Mouse (Mus musculus) forebrain, embryonic 10.5 days (tissue): ENCODE measurements around the gene Msln. TPM values are rescaled to one million over a fixed set of nuclear protein-coding genes. Genes with fewer than 3 reads are reported as not detected.

Experiments used
- DNase-seq: peaks from one replicate; pipeline ENCODE4 v3.0.0-alpha.2; 2017; ENCODE audit warnings: low spot score; ENCODE audit errors: extremely low spot score
- H3K27ac ChIP-seq: fragments of 300-500 bp; sonication (generic); 2 replicates; pipeline ENCODE4 v1.5.1; 2016; ENCODE audit warnings: mild to moderate bottlenecking
- H3K27me3 ChIP-seq: fragments of 300-500 bp; sonication (generic); 2 replicates; pipeline ENCODE4 v1.6.1; 2016; ENCODE audit warnings: mild to moderate bottlenecking; ENCODE audit not compliant: poor library complexity, severe bottlenecking
- H3K36me3 ChIP-seq: fragments of 300-500 bp; sonication (generic); replicated peaks from 2 replicates; pipeline ENCODE4 v1.6.1; 2016; ENCODE audit warnings: mild to moderate bottlenecking, moderate library complexity
- H3K4me1 ChIP-seq: fragments of 300-500 bp; sonication (generic); 2 replicates; pipeline ENCODE4 v1.6.1; 2016
- H3K4me3 ChIP-seq: fragments of 300-500 bp; sonication (generic); 2 replicates; pipeline ENCODE4 v1.5.1; 2016; ENCODE audit warnings: mild to moderate bottlenecking, moderate library complexity
- H3K9me3 ChIP-seq: fragments of 300-500 bp; sonication (generic); 2 replicates; pipeline ENCODE4 v1.6.1; 2016; ENCODE audit warnings: mild to moderate bottlenecking, moderate library complexity
- WGBS: fragments of 180-500 bp; shearing (Covaris S2); methylation state at CpG from one replicate; pipeline ENCODE4 v1.1.7; 2016; 5-methylcytosine and 5-hydroxymethylcytosine counted together
- polyA plus RNA-seq: library from polyadenylated mRNA; unstranded; fragments of >200 nt; fragmentation: Nextera tagmentation; extraction: Ambion mirVana; gene quantifications from 2 replicates; pipeline ENCODE4 v1.2.1, GENCODE M21; 2016

Gene Msln
- not detected in 2 replicates for polyA plus RNA-seq

DNA sequence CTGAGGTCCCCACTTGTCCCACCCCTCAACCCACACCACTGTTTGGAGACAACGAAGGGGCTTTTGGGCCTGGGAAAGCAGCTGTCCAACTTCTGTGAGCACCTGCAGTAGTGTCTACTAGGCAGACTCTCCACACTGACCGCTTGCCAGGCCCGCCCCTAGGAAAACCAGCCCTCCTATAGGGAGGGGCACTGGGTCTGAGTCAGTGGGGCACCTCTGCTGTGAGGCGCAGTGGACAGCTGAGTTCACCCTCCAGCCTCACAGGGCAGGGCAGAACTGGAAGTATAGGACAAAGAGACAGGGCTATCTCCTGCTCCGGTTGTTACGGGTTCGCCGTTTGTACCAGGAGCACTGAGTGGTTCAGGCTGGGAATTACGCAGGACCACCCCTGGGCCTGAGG is at the start of gene Msln:
TSS of gene Msln (minus strand) at position 138 of the 400 bp plus-strand sequence.
- DNase-seq, result no peak
- H3K4me3 ChIP-seq, result no peak within 1 kb of the TSS
- peaks cover 20% of the 10 kb centered on the region; the same call in 1 of the 2 replicates for H3K4me1 ChIP-seq
- 85% methylated on average over 9 of the region's 9 CpGs for WGBS
- H3K27ac ChIP-seq, result 0 out of 2 replicates have a peak within 1 kb of the TSS, but pooled peaks have one; percentile 35
- no peaks in the 10 kb centered on the region for H3K9me3 ChIP-seq
- H3K27me3 ChIP-seq, result 0 out of 2 replicates have a peak, but pooled peaks cover 5% of the 10 kb centered on the region
- no peaks in the 10 kb centered on the region for H3K36me3 ChIP-seq

- Histone ChIP-seq H3K9me3 (no peaks in the 10 kb centered on the region), H3K4me3 (peak overlapping the region; percentile 31), H3K27ac (peak overlapping the region; percentile 80), H3K4me1 (peaks cover 32% of the 10 kb centered on the region), H3K36me3 (no peaks in the 10 kb centered on the region), H3K27me3 (peaks cover 30% of the 10 kb centered on the region)
- WGBS, result 8% methylated on average over 10 of the region's 10 CpGs
- DNase-seq, result peak; percentile 82
Observed at GRCm38 (mm10) chr17:25802825-25803517, 48.8 kb upstream of the Msln start.

GRCm38 (mm10) chr17:25801029-25801428 is 46.9 kb upstream of the Msln start:
- no peak overlapping the region for H3K4me3 ChIP-seq
- H3K9me3 ChIP-seq, result no peaks in the 10 kb centered on the region
- H3K36me3 ChIP-seq, result no peaks in the 10 kb centered on the region
- DNase-seq, result peak; percentile 71
- H3K27me3 ChIP-seq, result peaks cover 23% of the 10 kb centered on the region
- peaks cover 46% of the 10 kb centered on the region for H3K4me1 ChIP-seq
- no peak overlapping the region for H3K27ac ChIP-seq
- 10% methylated on average over 6 of the region's 6 CpGs for WGBS

GRCm38 (mm10) chr17:25796951-25797369 is 42.8 kb upstream of the Msln start, which contains the start of gene Metrn:
Metrn (minus strand) TSS chr17:25797136.
- Histone ChIP-seq H3K4me3 (peak within 1 kb of the TSS; percentile 78), H3K4me1 (peaks cover 65% of the 10 kb centered on the region), H3K9me3 (no peaks in the 10 kb centered on the region), H3K27me3 (peaks cover 8% of the 10 kb centered on the region), H3K36me3 (peaks cover 27% of the 10 kb centered on the region), H3K27ac (peak within 1 kb of the TSS; percentile 93)
- WGBS, result under 1% methylated on average over 35 of the region's 35 CpGs
- DNase-seq, result peak; percentile 95

DNA sequence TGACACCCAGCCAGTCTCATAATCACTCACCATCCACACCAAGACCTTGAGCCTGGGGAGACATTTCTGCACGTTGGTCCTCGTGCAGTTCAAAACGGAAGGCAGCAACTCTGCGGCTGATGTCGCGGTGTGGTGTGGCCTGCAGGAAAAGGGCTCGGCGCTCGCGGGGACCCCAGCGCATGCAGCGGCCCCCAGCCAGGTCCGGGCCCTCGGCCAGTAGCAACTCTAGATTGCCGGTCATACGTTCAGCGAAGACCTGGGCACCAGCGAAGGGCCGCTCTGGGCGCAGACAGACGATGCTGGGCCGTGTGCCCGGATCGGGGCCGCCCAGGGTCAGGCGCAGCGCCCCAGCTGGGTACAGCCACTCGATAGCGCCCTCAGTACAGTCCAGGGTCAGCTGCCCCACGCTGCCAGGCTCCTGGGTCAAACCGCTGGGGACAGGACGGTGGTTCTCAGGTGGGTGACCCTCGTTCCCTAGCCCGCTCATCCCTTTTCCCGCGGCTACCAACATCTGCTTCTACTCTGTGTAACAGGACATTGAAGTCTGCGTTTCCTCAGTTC is 42.1 kb upstream of the Msln start:
- Histone ChIP-seq H3K4me3 (peak overlapping the region; percentile 78), H3K36me3 (peaks cover 27% of the 10 kb centered on the region), H3K4me1 (peaks cover 71% of the 10 kb centered on the region), H3K9me3 (no peaks in the 10 kb centered on the region), H3K27ac (peak overlapping the region; percentile 93), H3K27me3 (peaks cover 1% of the 10 kb centered on the region)
- peak; percentile 38 for DNase-seq
- under 1% methylated on average over 37 of the region's 37 CpGs for WGBS

DNA sequence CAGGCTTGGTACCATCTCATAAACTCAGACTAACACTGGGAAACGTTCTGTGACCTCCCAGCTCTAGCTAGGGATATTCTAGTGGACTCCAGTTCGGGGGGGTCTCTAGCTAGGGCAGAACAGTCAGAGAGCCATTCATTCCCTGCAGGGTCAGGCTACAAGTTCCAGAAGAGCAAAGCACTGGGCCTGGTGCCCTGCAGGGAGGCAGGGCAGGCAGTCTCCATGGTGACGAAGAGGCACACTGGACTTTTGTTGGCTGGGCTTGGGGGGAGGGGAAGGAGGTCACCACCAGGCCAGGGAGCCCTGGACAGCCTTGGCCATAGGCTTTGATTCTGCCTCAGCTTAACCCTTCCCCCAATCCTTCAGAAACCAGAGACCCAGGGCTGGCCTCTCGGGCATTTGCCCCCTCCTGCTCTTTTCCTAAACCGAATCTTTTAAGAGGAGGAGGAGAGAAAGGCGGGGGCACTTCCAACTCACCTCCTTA is 41.5 kb upstream of the Msln start, which contains the start of gene AC134908.4:
TSS of gene AC134908.4 (minus strand) at position 51 of the 484 bp plus-strand sequence.
- peaks cover 74% of the 10 kb centered on the region for H3K4me1 ChIP-seq
- H3K4me3 ChIP-seq, result peak within 1 kb of the TSS; percentile 78
- H3K36me3 ChIP-seq, result peaks cover 30% of the 10 kb centered on the region
- peak within 1 kb of the TSS; percentile 93 for H3K27ac ChIP-seq
- peak; percentile 90 for DNase-seq
- H3K9me3 ChIP-seq, result no peaks in the 10 kb centered on the region
- no peaks in the 10 kb centered on the region for H3K27me3 ChIP-seq
- 1% methylated on average over 6 of the region's 6 CpGs for WGBS

- Histone ChIP-seq H3K36me3 (peaks cover 34% of the 10 kb centered on the region), H3K4me3 (peak overlapping the region; percentile 78), H3K9me3 (no peaks in the 10 kb centered on the region), H3K27me3 (no peaks in the 10 kb centered on the region), H3K27ac (peak overlapping the region; percentile 93), H3K4me1 (peaks cover 77% of the 10 kb centered on the region)
- WGBS, result 63% methylated on average over 17 of the region's 17 CpGs
- DNase-seq, result no peak
Observed at GRCm38 (mm10) chr17:25794998-25795397, 40.8 kb upstream of the Msln start.

GRCm38 (mm10) chr17:25794197-25794596 is 40.0 kb upstream of the Msln start:
- Histone ChIP-seq H3K4me3 (peak overlapping the region; percentile 78), H3K27me3 (no peaks in the 10 kb centered on the region), H3K36me3 (peaks cover 42% of the 10 kb centered on the region), H3K4me1 (peaks cover 77% of the 10 kb centered on the region), H3K9me3 (no peaks in the 10 kb centered on the region), H3K27ac (peak overlapping the region; percentile 93)
- peak; percentile 63 for DNase-seq
- WGBS, result 32% methylated on average over 13 of the region's 13 CpGs

DNA sequence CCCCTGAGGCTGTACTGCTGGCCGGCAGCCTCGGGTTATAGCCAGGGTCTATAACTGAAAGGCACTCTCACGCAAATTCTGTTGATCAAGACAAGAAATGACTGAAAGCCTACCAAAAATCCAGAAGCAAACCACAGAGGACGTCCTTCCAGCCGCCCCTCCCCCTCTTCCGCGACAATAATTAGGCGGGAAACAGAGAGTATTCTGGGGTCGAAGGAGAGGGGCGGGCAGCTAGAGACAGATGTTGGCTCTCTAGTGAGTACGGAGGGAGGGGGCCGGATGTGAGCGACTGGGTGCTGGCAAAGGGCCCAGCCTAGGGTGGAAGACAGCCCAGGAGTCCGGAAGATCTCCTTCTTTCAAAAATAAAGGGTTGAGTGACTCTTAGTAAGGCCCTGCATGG is 38.4 kb upstream of the Msln start, which contains the start of gene Fam173a:
TSS of gene Fam173a (minus strand) at position 287 of the 400 bp plus-strand sequence.
- Histone ChIP-seq H3K27ac (peak within 1 kb of the TSS; percentile 93), H3K4me1 (peaks cover 70% of the 10 kb centered on the region), H3K9me3 (no peaks in the 10 kb centered on the region), H3K36me3 (peaks cover 57% of the 10 kb centered on the region), H3K27me3 (no peaks in the 10 kb centered on the region), H3K4me3 (peak within 1 kb of the TSS; percentile 78)
- peak; percentile 73 for DNase-seq
- WGBS, result 5% methylated on average over 14 of the region's 14 CpGs

GRCm38 (mm10) chr17:25791843-25792527 is 37.8 kb upstream of the Msln start:
- H3K36me3 ChIP-seq, result peaks cover 63% of the 10 kb centered on the region
- WGBS, result under 1% methylated on average over 45 of the region's 45 CpGs
- peak; percentile 83 for DNase-seq

DNA sequence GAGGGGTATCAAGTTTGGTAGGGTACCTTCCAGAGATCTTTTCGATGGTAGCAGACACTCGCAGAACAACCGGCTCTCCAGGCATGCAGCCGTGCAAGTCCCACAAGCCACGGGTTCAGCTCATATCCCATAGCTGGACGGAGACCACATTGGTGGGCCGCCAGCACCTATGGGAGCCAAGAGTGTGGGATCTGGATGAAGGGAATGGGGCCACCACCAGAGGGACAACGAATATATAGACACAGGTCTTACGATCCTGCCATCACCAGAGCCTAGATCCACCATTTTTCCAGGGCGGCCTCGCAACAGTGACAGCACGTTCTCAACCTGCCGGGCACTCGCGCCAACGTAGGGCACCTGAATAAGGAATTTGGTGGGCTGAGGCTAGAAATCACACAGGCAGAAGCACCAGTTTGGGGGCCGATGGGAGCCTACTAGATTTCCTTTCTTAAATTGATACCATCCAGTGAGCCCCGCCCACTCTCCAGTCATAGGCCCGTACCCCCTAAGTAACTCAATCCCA is 37.2 kb upstream of the Msln start:
- no peaks in the 10 kb centered on the region for H3K27me3 ChIP-seq
- H3K36me3 ChIP-seq, result peaks cover 67% of the 10 kb centered on the region
- no peak for DNase-seq
- H3K4me3 ChIP-seq, result peak overlapping the region; percentile 78
- H3K4me1 ChIP-seq, result peaks cover 61% of the 10 kb centered on the region
- H3K9me3 ChIP-seq, result no peaks in the 10 kb centered on the region
- peak overlapping the region; percentile 93 for H3K27ac ChIP-seq
- WGBS, result 29% methylated on average over 19 of the region's 19 CpGs

More at GRCm38 (mm10) chr17:25791843-25792527, 37.8 kb upstream of the Msln start:
- Histone ChIP-seq H3K27ac (peak overlapping the region; percentile 93), H3K27me3 (no peaks in the 10 kb centered on the region), H3K9me3 (no peaks in the 10 kb centered on the region), H3K4me3 (peak overlapping the region; percentile 78), H3K4me1 (peaks cover 64% of the 10 kb centered on the region)
